Mouse (Mus musculus) liver, embryonic 14.5 days (tissue): ENCODE results near the gene Arhgap17.

Source experiments
- CTCF ChIP-seq: IDR thresholded peaks from 2 replicates; pipeline ENCODE4 v1.5.1; 2016; ENCODE audit warnings: antibody characterized with exemption, low read depth, control low read depth
- EP300 ChIP-seq: IDR thresholded peaks from 2 replicates; pipeline ENCODE4 v1.6.1; 2016; ENCODE audit warnings: antibody characterized with exemption, low read depth

- no peak for TF ChIP-seq CTCF
- TF ChIP-seq EP300 = no peak
Measured at GRCm38 (mm10) chr7:123283826-123284225, 85.9 kb downstream of the Arhgap17 start.
